Mouse (Mus musculus): ENCODE measurements at regions not wholly inside any gene's neighbourhood (a gene's known extent, or its start where the extent isn't known, plus 50 kb on each side); places are given as distances from the start of the nearest gene placed in this dataset.

- H3K9ac ChIP-seq (ENCODE audit: low read depth, low read length), result no peak overlapping the region
- TF ChIP-seq CTCF (IDR thresholded peaks at IDR 0.05) (no peak), EP300 (IDR thresholded peaks at IDR 0.05; ENCODE audit: insufficient read depth, low read depth, low read length) (no peak), POLR2A (IDR thresholded peaks at IDR 0.05; ENCODE audit: insufficient read depth, low read depth, low read length) (no peak)
- no peaks in the 10 kb centered on the region for H3K4me1 ChIP-seq (ENCODE audit: control insufficient read depth, insufficient read depth, low read length)
- no peak overlapping the region for H3K27ac ChIP-seq
- intact Hi-C loops (cut with DNase I), result no loop called here
- H3K36me3 ChIP-seq (ENCODE audit: control insufficient read depth, insufficient read depth, low read length), result no peaks in the 10 kb centered on the region
- no peak for DNase-seq
- H3K79me2 ChIP-seq (replicated peaks; ENCODE audit: control insufficient read depth, insufficient read depth, low read length), result no peaks in the 10 kb centered on the region
- no peak overlapping the region for H3K4me3 ChIP-seq
- H3K27me3 ChIP-seq (ENCODE audit: control insufficient read depth, insufficient read depth, low read length), result no peaks in the 10 kb centered on the region
- WGBS, result 66% methylated on average over 11 of the region's 11 CpGs
Observed at GRCm38 (mm10) chr9:86186751-86187747, 277.7 kb downstream of the Ube2cbp start.

GRCm38 (mm10) chr9:86188873-86189272 is 275.9 kb downstream of the Ube2cbp start:
- Histone ChIP-seq H3K27me3 (ENCODE audit: control insufficient read depth, insufficient read depth, low read length) (no peaks in the 10 kb centered on the region), H3K27ac (no peak overlapping the region), H3K4me3 (no peak overlapping the region), H3K4me1 (ENCODE audit: control insufficient read depth, insufficient read depth, low read length) (no peaks in the 10 kb centered on the region), H3K36me3 (ENCODE audit: control insufficient read depth, insufficient read depth, low read length) (no peaks in the 10 kb centered on the region), H3K9ac (ENCODE audit: low read depth, low read length) (no peak overlapping the region), H3K79me2 (replicated peaks; ENCODE audit: control insufficient read depth, insufficient read depth, low read length) (no peaks in the 10 kb centered on the region)
- no peak for DNase-seq
- intact Hi-C loops (cut with DNase I), result no loop called here
- TF ChIP-seq CTCF (IDR thresholded peaks at IDR 0.05) (no peak), POLR2A (IDR thresholded peaks at IDR 0.05; ENCODE audit: insufficient read depth, low read depth, low read length) (no peak), EP300 (IDR thresholded peaks at IDR 0.05; ENCODE audit: insufficient read depth, low read depth, low read length) (no peak)
- 25% methylated on average over 2 of the region's 2 CpGs for WGBS

- TF ChIP-seq POLR2A (IDR thresholded peaks at IDR 0.05; ENCODE audit: insufficient read depth, low read depth, low read length) (no peak), EP300 (IDR thresholded peaks at IDR 0.05; ENCODE audit: insufficient read depth, low read depth, low read length) (no peak), CTCF (IDR thresholded peaks at IDR 0.05) (no peak)
- no peak overlapping the region for H3K4me3 ChIP-seq
Observed at GRCm38 (mm10) chr9:86205041-86205440, 259.7 kb downstream of the Ube2cbp start.

GRCm38 (mm10) chr9:86208334-86208925 is 256.3 kb downstream of the Ube2cbp start:
- H3K9ac ChIP-seq (ENCODE audit: low read depth, low read length), result no peak overlapping the region
- no peak overlapping the region for H3K27ac ChIP-seq
- no peaks in the 10 kb centered on the region for H3K79me2 ChIP-seq (replicated peaks; ENCODE audit: control insufficient read depth, insufficient read depth, low read length)
- no peak overlapping the region for H3K4me3 ChIP-seq
- intact Hi-C loops (cut with DNase I), result no loop called here
- H3K27me3 ChIP-seq (ENCODE audit: control insufficient read depth, insufficient read depth, low read length), result no peaks in the 10 kb centered on the region
- H3K4me1 ChIP-seq (ENCODE audit: control insufficient read depth, insufficient read depth, low read length), result no peaks in the 10 kb centered on the region
- no peak for TF ChIP-seq CTCF (IDR thresholded peaks at IDR 0.05)
- TF ChIP-seq EP300 (IDR thresholded peaks at IDR 0.05; ENCODE audit: insufficient read depth, low read depth, low read length), result no peak
- no peak for TF ChIP-seq POLR2A (IDR thresholded peaks at IDR 0.05; ENCODE audit: insufficient read depth, low read depth, low read length)
- H3K36me3 ChIP-seq (ENCODE audit: control insufficient read depth, insufficient read depth, low read length), result no peaks in the 10 kb centered on the region
- no peak for DNase-seq
- 65% methylated on average over 5 of the region's 5 CpGs for WGBS

More at GRCm38 (mm10) chr9:86205041-86205440, 259.7 kb downstream of the Ube2cbp start:
- H3K27ac ChIP-seq, result no peak overlapping the region
- WGBS, result 74% methylated on average over 3 of the region's 3 CpGs
- no peaks in the 10 kb centered on the region for H3K4me1 ChIP-seq (ENCODE audit: control insufficient read depth, insufficient read depth, low read length)
- DNase-seq, result no peak
- intact Hi-C loops (cut with DNase I), result no loop called here
- H3K27me3 ChIP-seq (ENCODE audit: control insufficient read depth, insufficient read depth, low read length), result no peaks in the 10 kb centered on the region
- H3K9ac ChIP-seq (ENCODE audit: low read depth, low read length), result no peak overlapping the region
- H3K36me3 ChIP-seq (ENCODE audit: control insufficient read depth, insufficient read depth, low read length), result no peaks in the 10 kb centered on the region
- H3K79me2 ChIP-seq (replicated peaks; ENCODE audit: control insufficient read depth, insufficient read depth, low read length), result no peaks in the 10 kb centered on the region

- Histone ChIP-seq H3K36me3 (ENCODE audit: control insufficient read depth, insufficient read depth, low read length) (no peaks in the 10 kb centered on the region), H3K79me2 (replicated peaks; ENCODE audit: control insufficient read depth, insufficient read depth, low read length) (no peaks in the 10 kb centered on the region), H3K27me3 (ENCODE audit: control insufficient read depth, insufficient read depth, low read length) (no peaks in the 10 kb centered on the region), H3K4me1 (ENCODE audit: control insufficient read depth, insufficient read depth, low read length) (no peaks in the 10 kb centered on the region), H3K9ac (ENCODE audit: low read depth, low read length) (no peak overlapping the region), H3K27ac (no peak overlapping the region), H3K4me3 (no peak overlapping the region)
- DNase-seq, result no peak
- intact Hi-C loops (cut with DNase I), result no loop called here
- no peak for TF ChIP-seq CTCF (IDR thresholded peaks at IDR 0.05)
- TF ChIP-seq POLR2A (IDR thresholded peaks at IDR 0.05; ENCODE audit: insufficient read depth, low read depth, low read length), result no peak
- no peak for TF ChIP-seq EP300 (IDR thresholded peaks at IDR 0.05; ENCODE audit: insufficient read depth, low read depth, low read length)
- WGBS, result 61% methylated on average over 3 of the region's 3 CpGs
Observed at GRCm38 (mm10) chr9:86211267-86211666, 253.5 kb downstream of the Ube2cbp start.

GRCm38 (mm10) chr9:86219669-86220068 is 245.1 kb downstream of the Ube2cbp start:
- Histone ChIP-seq H3K79me2 (replicated peaks; ENCODE audit: control insufficient read depth, insufficient read depth, low read length) (no peaks in the 10 kb centered on the region), H3K27ac (no peak overlapping the region), H3K9ac (ENCODE audit: low read depth, low read length) (no peak overlapping the region), H3K27me3 (ENCODE audit: control insufficient read depth, insufficient read depth, low read length) (no peaks in the 10 kb centered on the region), H3K36me3 (ENCODE audit: control insufficient read depth, insufficient read depth, low read length) (no peaks in the 10 kb centered on the region), H3K4me1 (ENCODE audit: control insufficient read depth, insufficient read depth, low read length) (no peaks in the 10 kb centered on the region), H3K4me3 (no peak overlapping the region)
- TF ChIP-seq POLR2A (IDR thresholded peaks at IDR 0.05; ENCODE audit: insufficient read depth, low read depth, low read length), result no peak
- no peak for TF ChIP-seq CTCF (IDR thresholded peaks at IDR 0.05)
- no peak for TF ChIP-seq EP300 (IDR thresholded peaks at IDR 0.05; ENCODE audit: insufficient read depth, low read depth, low read length)
- intact Hi-C loops (cut with DNase I), result no loop called here
- 79% methylated on average over 4 of the region's 4 CpGs for WGBS
- DNase-seq, result no peak

All from heart, adult 2 months (tissue).